Mouse (Mus musculus) midbrain, embryonic 16.5 days (tissue): ENCODE measurements around the gene Gfm1. TPM values are rescaled to one million over a fixed set of nuclear protein-coding genes. Genes with fewer than 3 reads are reported as not detected.

ENCODE experiments used
- polyA plus RNA-seq: library from polyadenylated mRNA; unstranded; fragments of >200 nt; fragmentation: Nextera tagmentation; extraction: Ambion mirVana; gene quantifications from 2 replicates; pipeline ENCODE4 v1.2.1, GENCODE M21; 2015

Gfm1 gene
- polyA plus RNA-seq, 1 experiment from 2014 or later, result 29.5 TPM

Other genes with a start within 250 kb of the Gfm1 start
- 28.5 TPM in 2 replicates for gene Mlf1, start 56.0 kb upstream of the Gfm1 start, polyA plus RNA-seq
- not detected in 2 replicates for gene Gm17402, start 54.9 kb upstream of the Gfm1 start, polyA plus RNA-seq
- gene Lxn, start 33.8 kb downstream of the Gfm1 start, polyA plus RNA-seq, result 149 and 186 TPM in 2 replicates
- 2.7 and 3.2 TPM in 2 replicates for gene Rarres1, start 85.4 kb downstream of the Gfm1 start, polyA plus RNA-seq
- 29.5 and 29.6 TPM in 2 replicates for gene Mfsd1, start 152.6 kb downstream of the Gfm1 start, polyA plus RNA-seq